Mouse (Mus musculus) heart, embryonic 15.5 days (tissue): ENCODE data around the gene Arid4b. TPM values are rescaled to one million over a fixed set of nuclear protein-coding genes. Genes with fewer than 3 reads are reported as not detected.

Experiments used
- ATAC-seq: fragments of 200-750 bp; cut with Nextera tagmentation; replicated peaks from 2 replicates; pipeline ENCODE4 v1.8.0; 2017; ENCODE audit warnings: low read depth, moderate TSS enrichment; ENCODE audit not compliant: insufficient number of reproducible peaks, insufficient read depth, low FRiP score
- H3K27ac ChIP-seq: fragments of 300-500 bp; sonication (generic); 2 replicates; pipeline ENCODE4 v1.5.1; 2015; ENCODE audit warnings: mild to moderate bottlenecking, inconsistent platforms
- H3K27me3 ChIP-seq: fragments of 300-500 bp; sonication (generic); 2 replicates; pipeline ENCODE4 v1.6.1; 2015; ENCODE audit warnings: inconsistent platforms
- H3K36me3 ChIP-seq: fragments of 300-500 bp; sonication (generic); 2 replicates; pipeline ENCODE4 v1.6.1; 2015; ENCODE audit warnings: mild to moderate bottlenecking, inconsistent platforms
- H3K4me1 ChIP-seq: fragments of 300-500 bp; sonication (generic); replicated peaks from 2 replicates; pipeline ENCODE4 v1.6.1; 2015; ENCODE audit warnings: inconsistent platforms
- H3K4me2 ChIP-seq: fragments of 300-500 bp; sonication (generic); 2 replicates; pipeline ENCODE4 v1.6.1; 2015; ENCODE audit warnings: inconsistent platforms, mild to moderate bottlenecking, moderate library complexity
- H3K4me3 ChIP-seq: fragments of 300-500 bp; sonication (generic); 2 replicates; pipeline ENCODE4 v1.5.1; 2015; ENCODE audit warnings: mild to moderate bottlenecking, inconsistent platforms
- H3K9ac ChIP-seq: fragments of 300-500 bp; sonication (generic); 2 replicates; pipeline ENCODE4 v1.6.1; 2015; ENCODE audit warnings: mild to moderate bottlenecking, inconsistent platforms
- H3K9me3 ChIP-seq: fragments of 300-500 bp; sonication (generic); replicated peaks from 2 replicates; pipeline ENCODE4 v1.6.1; 2016; ENCODE audit warnings: inconsistent platforms
- WGBS: fragments of 180-500 bp; shearing (Covaris S2); methylation state at CpG from one replicate; pipeline ENCODE4 v1.1.7; 2015; ENCODE audit warnings: mixed read lengths; 5-methylcytosine and 5-hydroxymethylcytosine counted together
- polyA plus RNA-seq: library from polyadenylated mRNA; unstranded; fragments of >200 nt; fragmentation: Nextera tagmentation; extraction: Ambion mirVana; gene quantifications from 2 replicates; pipeline ENCODE4 v1.2.1, GENCODE M21; 2015

Arid4b gene
- polyA plus RNA-seq, 1 experiment from 2014 or later = 38.3 TPM

DNA sequence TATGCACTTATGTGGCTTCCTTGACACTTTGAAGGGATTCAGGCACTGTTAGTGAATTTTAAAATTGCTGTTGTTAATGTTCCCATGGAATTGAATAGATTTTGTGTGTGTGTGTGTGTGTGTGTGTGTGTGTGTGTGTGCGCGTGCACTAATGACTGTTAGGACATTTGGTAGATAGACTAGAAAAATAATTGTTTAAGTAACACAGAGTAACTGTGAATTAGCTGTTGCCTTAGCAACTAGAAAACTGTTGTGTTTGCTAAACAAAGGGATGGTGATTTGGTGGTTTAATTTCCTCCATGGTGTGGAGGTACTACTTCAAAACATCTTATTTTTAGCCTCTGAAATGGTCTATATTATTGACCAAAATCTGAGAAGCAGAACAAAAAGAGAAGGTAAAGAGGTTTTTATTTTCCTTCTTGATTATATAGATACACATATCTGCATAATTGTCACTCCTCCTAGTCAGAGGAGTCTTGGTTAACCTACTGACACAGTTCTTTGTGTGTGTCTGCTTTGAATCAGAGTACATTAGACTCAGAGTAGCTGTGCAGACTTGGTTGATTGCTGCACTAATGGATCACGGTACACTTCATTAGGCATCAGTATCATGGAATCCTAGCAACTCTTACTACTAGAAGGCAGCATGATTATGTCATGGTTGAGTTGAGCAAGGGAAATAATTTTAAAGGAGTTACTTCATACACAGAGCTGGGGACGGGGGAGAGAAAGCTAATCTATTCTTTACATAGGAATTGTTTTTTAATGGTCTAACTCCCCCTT is 50.9 kb downstream of the Arid4b start:
- Histone ChIP-seq H3K36me3 (no peaks in the 10 kb centered on the region), H3K9ac (no peak overlapping the region), H3K4me3 (no peak overlapping the region), H3K4me2 (no peak overlapping the region), H3K27ac (no peak overlapping the region), H3K9me3 (no peaks in the 10 kb centered on the region), H3K27me3 (no peaks in the 10 kb centered on the region), H3K4me1 (peaks cover 8% of the 10 kb centered on the region)
- no peak for ATAC-seq
- WGBS = 88% methylated on average over 4 of the region's 4 CpGs

DNA sequence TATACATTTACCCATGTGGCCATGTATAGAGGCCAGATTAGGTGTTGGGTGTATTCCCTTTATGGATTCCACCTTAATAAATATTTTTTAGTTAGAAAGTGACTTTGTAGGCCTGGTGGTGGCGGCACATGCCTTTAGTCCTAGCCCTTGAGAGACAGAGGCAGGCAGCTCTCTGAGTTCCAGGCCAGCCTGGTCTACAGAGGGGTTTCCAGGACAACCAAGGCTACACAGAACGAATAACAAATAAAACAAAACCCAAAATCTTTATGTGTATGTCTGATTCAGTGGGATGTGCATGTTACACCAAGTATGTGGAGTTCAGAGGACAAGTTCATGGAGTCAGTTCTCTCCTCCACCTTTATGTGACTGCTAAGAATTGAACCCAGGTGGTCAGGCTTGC is 52.8 kb downstream of the Arid4b start:
- H3K27ac ChIP-seq = no peak overlapping the region
- H3K4me2 ChIP-seq = no peak overlapping the region
- H3K4me3 ChIP-seq = no peak overlapping the region
- H3K4me1 ChIP-seq = peaks cover 8% of the 10 kb centered on the region
- H3K9ac ChIP-seq = no peak overlapping the region
- no peaks in the 10 kb centered on the region for H3K27me3 ChIP-seq
- no peak for ATAC-seq
- H3K9me3 ChIP-seq = no peaks in the 10 kb centered on the region
- H3K36me3 ChIP-seq = no peaks in the 10 kb centered on the region
- 94% methylated on average over 2 of the region's 2 CpGs for WGBS

- Histone ChIP-seq H3K9me3 (no peaks in the 10 kb centered on the region), H3K27ac (no peak overlapping the region), H3K27me3 (no peaks in the 10 kb centered on the region), H3K4me2 (no peak overlapping the region), H3K4me1 (no peaks in the 10 kb centered on the region), H3K9ac (no peak overlapping the region), H3K36me3 (peaks cover 9% of the 10 kb centered on the region), H3K4me3 (no peak overlapping the region)
- 76% methylated on average over 1 of the region's 1 CpGs for WGBS
- no peak for ATAC-seq
These were observed 68.6 kb downstream of the Arid4b start for GRCm38 (mm10) chr13:14131651-14132050.

DNA sequence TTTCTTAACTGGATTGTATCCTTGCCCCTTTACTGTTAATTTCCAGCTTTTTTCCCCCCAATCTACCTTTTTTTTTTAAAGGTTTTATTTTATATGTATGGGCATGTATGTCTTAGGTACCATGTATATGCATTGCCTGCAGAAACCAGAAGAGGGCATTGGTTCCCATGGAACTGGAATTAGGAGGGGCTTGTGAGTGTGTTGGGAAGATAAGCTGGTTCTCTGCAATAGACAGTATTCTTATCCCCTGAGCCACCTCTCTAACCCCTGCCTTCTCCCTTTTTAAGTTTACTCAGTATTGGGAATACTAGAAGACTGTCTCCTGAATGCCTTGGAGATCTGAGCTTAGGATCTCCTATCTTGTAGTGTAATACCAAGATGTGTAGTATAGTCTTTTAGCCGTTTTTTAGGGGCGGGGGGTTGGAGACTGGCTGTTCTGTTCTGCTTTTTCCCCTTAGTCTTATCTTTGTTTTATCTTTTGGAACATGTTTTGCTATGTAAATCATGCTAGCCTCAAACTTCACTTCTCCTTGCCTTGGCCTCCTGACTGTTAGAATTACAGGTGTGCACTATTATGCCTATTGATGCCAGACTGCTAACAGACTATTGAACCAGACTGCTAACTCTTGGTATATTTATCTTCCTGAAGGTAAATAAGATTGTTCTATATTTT is 79.4 kb downstream of the Arid4b start:
- Histone ChIP-seq H3K4me3 (no peak overlapping the region), H3K9me3 (no peaks in the 10 kb centered on the region), H3K27me3 (no peaks in the 10 kb centered on the region), H3K36me3 (peaks cover 2% of the 10 kb centered on the region; the same call in 1 of the 2 replicates), H3K4me1 (no peaks in the 10 kb centered on the region), H3K27ac (no peak overlapping the region), H3K4me2 (no peak overlapping the region), H3K9ac (no peak overlapping the region)
- ATAC-seq = no peak
- WGBS = 72% methylated on average over 2 of the region's 2 CpGs

DNA sequence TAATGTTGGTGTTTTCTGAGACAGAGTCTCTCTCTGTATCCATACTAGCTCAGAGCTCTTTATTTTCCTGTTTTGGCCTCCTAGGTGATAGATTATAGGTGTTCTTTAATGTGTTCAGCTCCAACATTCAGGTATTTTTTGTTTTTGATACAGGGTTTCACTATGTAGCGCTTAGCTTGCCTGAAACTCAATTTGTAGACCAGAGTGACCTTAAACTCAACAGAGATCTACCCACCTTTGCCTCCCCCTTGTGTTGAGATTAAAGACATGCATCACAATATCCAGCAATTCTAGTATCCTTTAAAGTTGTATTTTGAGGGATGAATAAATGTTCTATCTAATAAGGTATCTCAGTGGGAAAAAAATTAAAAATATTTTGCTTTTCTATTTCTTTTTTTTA is 115.0 kb downstream of the Arid4b start:
- 83% methylated on average over 1 of the region's 1 CpGs for WGBS
- Histone ChIP-seq H3K36me3 (no peaks in the 10 kb centered on the region), H3K4me1 (no peaks in the 10 kb centered on the region), H3K9me3 (no peaks in the 10 kb centered on the region), H3K9ac (no peak overlapping the region), H3K27me3 (no peaks in the 10 kb centered on the region), H3K27ac (no peak overlapping the region), H3K4me3 (no peak overlapping the region), H3K4me2 (no peak overlapping the region)
- no peak for ATAC-seq

GRCm38 (mm10) chr13:14179669-14180068 is 116.6 kb downstream of the Arid4b start:
- H3K27me3 ChIP-seq = no peaks in the 10 kb centered on the region
- H3K9me3 ChIP-seq = no peaks in the 10 kb centered on the region
- H3K4me3 ChIP-seq = no peak overlapping the region
- no peak overlapping the region for H3K27ac ChIP-seq
- no peak overlapping the region for H3K4me2 ChIP-seq
- no peaks in the 10 kb centered on the region for H3K4me1 ChIP-seq
- H3K9ac ChIP-seq = no peak overlapping the region
- 0 out of 2 replicates have a peak, but pooled peaks cover 5% of the 10 kb centered on the region for H3K36me3 ChIP-seq
- no peak for ATAC-seq
- 86% methylated on average over 3 of the region's 3 CpGs for WGBS

GRCm38 (mm10) chr13:14245946-14246345 is 182.9 kb downstream of the Arid4b start:
- no peak overlapping the region for H3K4me2 ChIP-seq
- H3K9me3 ChIP-seq = no peaks in the 10 kb centered on the region
- no peak overlapping the region for H3K27ac ChIP-seq
- no peak for ATAC-seq
- H3K4me3 ChIP-seq = no peak overlapping the region
- 51% methylated on average over 2 of the region's 2 CpGs for WGBS
- H3K36me3 ChIP-seq = no peaks in the 10 kb centered on the region
- H3K9ac ChIP-seq = no peak overlapping the region
- no peaks in the 10 kb centered on the region for H3K27me3 ChIP-seq
- H3K4me1 ChIP-seq = no peaks in the 10 kb centered on the region

Other genes with a start within 250 kb of the Arid4b start
- gene B3galnt2, start 108.8 kb upstream of the Arid4b start, polyA plus RNA-seq = 13.9 and 22.5 TPM in 2 replicates
- gene Tbce, start 23.6 kb upstream of the Arid4b start, polyA plus RNA-seq = 33.2 and 37.8 TPM in 2 replicates
- 41.0 and 41.4 TPM in 2 replicates for gene Ggps1, start 256 bp downstream of the Arid4b start, polyA plus RNA-seq